Mouse (Mus musculus) forebrain, embryonic 14.5 days (tissue): ENCODE data around the gene Grm4. TPM values are rescaled to one million over a fixed set of nuclear protein-coding genes. Genes with fewer than 3 reads are reported as not detected.

Experiments used
- ATAC-seq: fragments of 200-750 bp; cut with Nextera tagmentation; 2 replicates; pipeline ENCODE4 v1.8.0; 2017; ENCODE audit warnings: mild to moderate bottlenecking, moderate library complexity
- DNase-seq: peaks from one replicate; pipeline ENCODE4 v3.0.0-alpha.2; 2015; ENCODE audit warnings: low spot score
- H3K27ac ChIP-seq: fragments of 300-500 bp; sonication (generic); 2 replicates; pipeline ENCODE4 v1.5.1; 2014; ENCODE audit warnings: low read depth, mild to moderate bottlenecking, control low read depth, low read length, moderate library complexity
- H3K27me3 ChIP-seq: fragments of 300-500 bp; sonication (generic); replicated peaks from 2 replicates; pipeline ENCODE4 v1.6.1; 2014; ENCODE audit warnings: low read length, control low read depth, mixed read lengths; ENCODE audit not compliant: control insufficient read depth, insufficient read depth
- H3K36me3 ChIP-seq: fragments of 300-500 bp; sonication (generic); 2 replicates; pipeline ENCODE4 v1.6.1; 2014; ENCODE audit warnings: low read length, control low read depth; ENCODE audit not compliant: control insufficient read depth, insufficient read depth
- H3K4me1 ChIP-seq: fragments of 300-500 bp; sonication (generic); 2 replicates; pipeline ENCODE4 v1.6.1; 2014; ENCODE audit warnings: antibody characterized with exemption, low read length, control low read depth; ENCODE audit not compliant: control insufficient read depth, insufficient read depth
- H3K4me2 ChIP-seq: fragments of 300-500 bp; sonication (generic); 2 replicates; pipeline ENCODE4 v1.6.1; 2014; ENCODE audit warnings: mild to moderate bottlenecking, control low read depth, low read length
- H3K4me3 ChIP-seq: fragments of 300-500 bp; sonication (generic); 2 replicates; pipeline ENCODE4 v1.5.1; 2014; ENCODE audit warnings: low read depth, low read length, control low read depth
- H3K9ac ChIP-seq: fragments of 300-500 bp; sonication (generic); 2 replicates; pipeline ENCODE4 v1.6.1; 2014; ENCODE audit warnings: mild to moderate bottlenecking, low read length, control low read depth, moderate library complexity
- H3K9me3 ChIP-seq: fragments of 300-500 bp; sonication (generic); replicated peaks from 2 replicates; pipeline ENCODE4 v1.6.1; 2016; ENCODE audit warnings: low read length, control low read depth, mixed read lengths; ENCODE audit not compliant: control insufficient read depth
- WGBS: fragments of 180-500 bp; shearing (Covaris S2); extraction: QIAGEN DNeasy Blood & Tissue Kit; methylation state at CpG from one replicate; pipeline ENCODE4 v1.1.7; 2014; 5-methylcytosine and 5-hydroxymethylcytosine counted together
- polyA plus RNA-seq: library from polyadenylated mRNA; unstranded; fragments of >200 nt; fragmentation: Nextera tagmentation; extraction: Ambion mirVana; gene quantifications from 2 replicates; pipeline ENCODE4 v1.2.1, GENCODE M21; 2014

Grm4 gene
- polyA plus RNA-seq, 1 experiment from 2014 or later = 2.0 TPM

GRCm38 (mm10) chr17:27495008-27495540 lies 26.1 kb downstream of the Grm4 start:
- Histone ChIP-seq H3K27ac (no peak overlapping the region), H3K4me3 (no peak overlapping the region), H3K36me3 (no peaks in the 10 kb centered on the region), H3K27me3 (no peaks in the 10 kb centered on the region), H3K9me3 (no peaks in the 10 kb centered on the region), H3K4me1 (peaks cover 2% of the 10 kb centered on the region; the same call in 1 of the 2 replicates), H3K4me2 (no peak overlapping the region), H3K9ac (no peak overlapping the region)
- DNase-seq (no peak), ATAC-seq (no peak)
- WGBS = 79% methylated on average over 7 of the region's 7 CpGs

GRCm38 (mm10) chr17:27493969-27494368 lies 27.2 kb downstream of the Grm4 start:
- Histone ChIP-seq H3K9ac (no peak overlapping the region), H3K4me1 (no peaks in the 10 kb centered on the region), H3K9me3 (no peaks in the 10 kb centered on the region), H3K36me3 (no peaks in the 10 kb centered on the region), H3K4me3 (no peak overlapping the region), H3K27ac (no peak overlapping the region), H3K27me3 (no peaks in the 10 kb centered on the region), H3K4me2 (no peak overlapping the region)
- no peak for DNase-seq
- ATAC-seq = no peak
- 40% methylated on average over 8 of the region's 8 CpGs for whole genome bisulfite sequencing

- ATAC-seq = no peak
- no peak overlapping the region for H3K4me3 ChIP-seq
- no peaks in the 10 kb centered on the region for H3K36me3 ChIP-seq
- no peak overlapping the region for H3K4me2 ChIP-seq
- H3K27ac ChIP-seq = no peak overlapping the region
- no peaks in the 10 kb centered on the region for H3K27me3 ChIP-seq
- DNase-seq = no peak
- no peak overlapping the region for H3K9ac ChIP-seq
- no peaks in the 10 kb centered on the region for H3K9me3 ChIP-seq
- H3K4me1 ChIP-seq = no peaks in the 10 kb centered on the region
- WGBS = 86% methylated on average over 4 of the region's 4 CpGs
Observed at GRCm38 (mm10) chr17:27493389-27493788, 27.8 kb downstream of the Grm4 start.

- ATAC-seq = peak; percentile 63; the same call in 1 of the 2 replicates
- no peak overlapping the region for H3K27ac ChIP-seq
- no peaks in the 10 kb centered on the region for H3K9me3 ChIP-seq
- no peak overlapping the region for H3K4me3 ChIP-seq
- peaks cover 4% of the 10 kb centered on the region for H3K4me1 ChIP-seq
- no peak overlapping the region for H3K9ac ChIP-seq
- no peak overlapping the region for H3K4me2 ChIP-seq
- H3K27me3 ChIP-seq = no peaks in the 10 kb centered on the region
- 62% methylated on average over 16 of the region's 16 CpGs for WGBS
- no peaks in the 10 kb centered on the region for H3K36me3 ChIP-seq
- DNase-seq = peak; percentile 60
Observed at GRCm38 (mm10) chr17:27488173-27488823, 32.9 kb downstream of the Grm4 start.

- DNase-seq = no peak
- no peak overlapping the region for H3K4me2 ChIP-seq
- WGBS = 53% methylated on average over 8 of the region's 8 CpGs
- H3K27ac ChIP-seq = no peak overlapping the region
- H3K9me3 ChIP-seq = no peaks in the 10 kb centered on the region
- no peaks in the 10 kb centered on the region for H3K27me3 ChIP-seq
- no peak overlapping the region for H3K9ac ChIP-seq
- H3K4me1 ChIP-seq = peaks cover 5% of the 10 kb centered on the region
- no peak overlapping the region for H3K4me3 ChIP-seq
- no peaks in the 10 kb centered on the region for H3K36me3 ChIP-seq
- ATAC-seq = no peak
Observed at GRCm38 (mm10) chr17:27485940-27486339, 35.3 kb downstream of the Grm4 start.

GRCm38 (mm10) chr17:27483571-27483970 lies 37.6 kb downstream of the Grm4 start:
- Histone ChIP-seq H3K9me3 (no peaks in the 10 kb centered on the region), H3K4me1 (peaks cover 14% of the 10 kb centered on the region), H3K36me3 (no peaks in the 10 kb centered on the region), H3K4me2 (no peak overlapping the region), H3K9ac (no peak overlapping the region), H3K27me3 (no peaks in the 10 kb centered on the region), H3K4me3 (no peak overlapping the region), H3K27ac (no peak overlapping the region)
- WGBS = 88% methylated on average over 3 of the region's 3 CpGs
- no peak for DNase-seq
- ATAC-seq = no peak

- H3K4me1 ChIP-seq = peaks cover 11% of the 10 kb centered on the region
- no peak overlapping the region for H3K4me3 ChIP-seq
- DNase-seq (peak; percentile 47), ATAC-seq (peak; percentile 78)
- H3K27ac ChIP-seq = peak overlapping the region; percentile 63
- H3K4me2 ChIP-seq = peak overlapping the region; percentile 15; the same call in 1 of the 2 replicates
- H3K9ac ChIP-seq = peak overlapping the region; percentile 33; the same call in 1 of the 2 replicates
- no peaks in the 10 kb centered on the region for H3K36me3 ChIP-seq
- no peaks in the 10 kb centered on the region for H3K27me3 ChIP-seq
- H3K9me3 ChIP-seq = no peaks in the 10 kb centered on the region
- 37% methylated on average over 29 of the region's 29 CpGs for WGBS
Observed at GRCm38 (mm10) chr17:27480143-27481103, 40.8 kb downstream of the Grm4 start.

GRCm38 (mm10) chr17:27475650-27476049 lies 45.6 kb downstream of the Grm4 start:
- no peak overlapping the region for H3K4me2 ChIP-seq
- H3K4me3 ChIP-seq = no peak overlapping the region
- no peak overlapping the region for H3K9ac ChIP-seq
- 95% methylated on average over 11 of the region's 11 CpGs for WGBS
- H3K27ac ChIP-seq = no peak overlapping the region
- no peak for DNase-seq
- no peaks in the 10 kb centered on the region for H3K9me3 ChIP-seq
- ATAC-seq = no peak
- H3K4me1 ChIP-seq = peaks cover 7% of the 10 kb centered on the region
- H3K36me3 ChIP-seq = no peaks in the 10 kb centered on the region
- no peaks in the 10 kb centered on the region for H3K27me3 ChIP-seq
